Mouse (Mus musculus) spleen, adult 2 months (tissue): ENCODE data around the gene Limch1. TPM values are rescaled to one million over a fixed set of nuclear protein-coding genes. Genes with fewer than 3 reads are reported as not detected.

Source experiments
- DNase-seq, 2 experiments: peaks; one replicate each; pipeline versions ENCODE4 v3.0.0 to v3.0.0-alpha.2; 2012 to 2021; ENCODE audit warnings: low spot score in 2 of 2, low read depth in 1 of 2
- H3K27ac ChIP-seq: fragments of 200-500 bp; 2 replicates; pipeline ENCODE4 v1.5.1; 2012; ENCODE audit warnings: low read length, inconsistent platforms; ENCODE audit not compliant: insufficient read depth
- H3K27me3 ChIP-seq: fragments of 200-500 bp; 2 replicates; pipeline ENCODE4 v1.6.1; 2012; ENCODE audit warnings: mild to moderate bottlenecking, moderate library complexity, low read length, inconsistent platforms; ENCODE audit not compliant: control insufficient read depth, insufficient read depth
- H3K36me3 ChIP-seq: fragments of 200-500 bp; 2 replicates; pipeline ENCODE4 v1.6.1; 2012; ENCODE audit warnings: mild to moderate bottlenecking, low read length, inconsistent platforms; ENCODE audit not compliant: control insufficient read depth, insufficient read depth
- H3K4me1 ChIP-seq: fragments of 200-500 bp; 2 replicates; pipeline ENCODE4 v1.6.1; 2011; ENCODE audit warnings: inconsistent platforms; ENCODE audit not compliant: control insufficient read depth, insufficient read depth, insufficient read length
- H3K4me3 ChIP-seq: fragments of 200-500 bp; 2 replicates; pipeline ENCODE4 v1.5.1; 2011; ENCODE audit warnings: mild to moderate bottlenecking, inconsistent platforms; ENCODE audit not compliant: insufficient read depth, insufficient read length; ENCODE audit errors: extremely low read depth
- CTCF ChIP-seq: fragments of 200-500 bp; IDR thresholded peaks from 2 replicates; pipeline ENCODE4 v1.5.1; 2011; ENCODE audit warnings: mild to moderate bottlenecking, inconsistent platforms; ENCODE audit not compliant: insufficient read depth, insufficient read length, insufficient replicate concordance; ENCODE audit errors: extremely low read depth
- POLR2A ChIP-seq: fragments of 200-500 bp; IDR thresholded peaks from 2 replicates; pipeline ENCODE4 v1.6.1; 2011; ENCODE audit warnings: low read depth, low read length, inconsistent platforms
- WGBS: fragments of 180-500 bp; shearing (Covaris S2); methylation state at CpG from one replicate; pipeline ENCODE4 v1.1.7; 2018; 5-methylcytosine and 5-hydroxymethylcytosine counted together
- polyA plus RNA-seq: library from polyadenylated mRNA; depleted of rRNA; stranded (reverse); fragments of >200 nt; gene quantifications from 2 replicates; pipeline ENCODE4 v1.2.3, GENCODE M21; 2012

Limch1 gene
- polyA plus RNA-seq, 1 experiment = 7.1 TPM

- no peaks in the 10 kb centered on the region for H3K4me1 ChIP-seq
- no peak overlapping the region for H3K4me3 ChIP-seq
- 61% methylated on average over 6 of the region's 6 CpGs for WGBS
- no peak overlapping the region for H3K27ac ChIP-seq
- no peak for DNase-seq
- TF ChIP-seq POLR2A = no peak
- no peak for TF ChIP-seq CTCF
- H3K36me3 ChIP-seq = no peaks in the 10 kb centered on the region
- H3K27me3 ChIP-seq = no peaks in the 10 kb centered on the region
Measured at GRCm38 (mm10) chr5:66797326-66797725, 51.7 kb downstream of the Limch1 start.

- Histone ChIP-seq H3K27me3 (no peaks in the 10 kb centered on the region), H3K27ac (no peak overlapping the region), H3K4me3 (no peak overlapping the region), H3K4me1 (no peaks in the 10 kb centered on the region), H3K36me3 (no peaks in the 10 kb centered on the region)
- TF ChIP-seq CTCF (no peak), POLR2A (no peak)
- 82% methylated on average over 3 of the region's 3 CpGs for WGBS
- DNase-seq = no peak
Measured at GRCm38 (mm10) chr5:66798135-66798534, 52.5 kb downstream of the Limch1 start.

- Histone ChIP-seq H3K4me3 (no peak overlapping the region), H3K27me3 (no peaks in the 10 kb centered on the region), H3K36me3 (no peaks in the 10 kb centered on the region), H3K4me1 (no peaks in the 10 kb centered on the region), H3K27ac (no peak overlapping the region)
- no peak for DNase-seq
- no peak for TF ChIP-seq CTCF
- no peak for TF ChIP-seq POLR2A
- WGBS = 44% methylated on average over 8 of the region's 8 CpGs
Measured at GRCm38 (mm10) chr5:66798591-66799003, 53.0 kb downstream of the Limch1 start.

DNA sequence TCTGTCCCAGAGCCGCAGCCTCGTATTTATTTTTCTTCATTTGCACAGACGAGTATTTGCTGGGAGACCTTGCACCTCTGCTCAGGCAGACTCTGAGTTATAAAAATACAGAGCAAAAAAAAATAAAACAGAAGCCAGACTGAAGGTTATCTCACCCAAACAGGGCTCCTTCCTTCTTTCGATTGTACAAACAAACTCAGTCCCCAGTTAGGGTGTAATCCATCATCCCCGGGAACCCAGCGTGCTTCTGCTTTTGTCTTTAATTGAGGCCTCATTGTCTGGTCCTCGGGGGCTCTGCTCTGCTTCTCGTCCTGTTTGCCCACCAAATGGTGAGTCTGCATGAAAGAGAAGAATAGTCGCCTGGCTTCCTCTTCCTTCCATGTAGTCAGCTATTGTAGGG is 54.6 kb downstream of the Limch1 start:
- Histone ChIP-seq H3K4me3 (no peak overlapping the region), H3K36me3 (no peaks in the 10 kb centered on the region), H3K27me3 (no peaks in the 10 kb centered on the region), H3K27ac (no peak overlapping the region), H3K4me1 (no peaks in the 10 kb centered on the region)
- 30% methylated on average over 9 of the region's 9 CpGs for WGBS
- DNase-seq = no peak
- TF ChIP-seq POLR2A (no peak), CTCF (no peak)

DNA sequence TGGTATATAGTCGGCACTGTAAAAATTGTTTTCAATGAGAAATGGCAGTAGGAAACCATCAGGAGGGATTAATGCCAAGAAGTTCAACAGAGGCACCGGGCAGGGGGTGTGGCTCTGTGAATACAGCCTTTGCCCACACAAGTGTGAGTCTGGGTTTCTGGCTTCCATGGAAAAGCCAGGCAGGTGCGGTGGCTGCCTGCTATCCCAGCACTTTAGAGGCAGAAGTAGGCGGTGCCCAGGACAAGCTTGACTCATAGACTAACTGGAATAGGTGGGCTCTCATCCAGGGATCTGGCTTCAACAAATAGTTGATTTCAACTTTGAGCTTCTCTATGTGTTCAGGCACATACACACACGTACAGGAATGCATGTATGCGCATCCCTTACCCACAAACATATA is 55.4 kb downstream of the Limch1 start:
- no peak for DNase-seq
- WGBS = 86% methylated on average over 6 of the region's 6 CpGs
- TF ChIP-seq POLR2A (no peak), CTCF (no peak)
- H3K4me1 ChIP-seq = no peaks in the 10 kb centered on the region
- no peak overlapping the region for H3K27ac ChIP-seq
- no peaks in the 10 kb centered on the region for H3K27me3 ChIP-seq
- H3K36me3 ChIP-seq = no peaks in the 10 kb centered on the region
- H3K4me3 ChIP-seq = no peak overlapping the region

- Histone ChIP-seq H3K36me3 (no peaks in the 10 kb centered on the region), H3K27me3 (no peaks in the 10 kb centered on the region), H3K4me3 (no peak overlapping the region), H3K27ac (no peak overlapping the region), H3K4me1 (no peaks in the 10 kb centered on the region)
- WGBS = 11% methylated on average over 10 of the region's 10 CpGs
- DNase-seq = no peak
- TF ChIP-seq POLR2A (no peak), CTCF (no peak)
Measured at GRCm38 (mm10) chr5:66802196-66802595, 56.6 kb downstream of the Limch1 start.

GRCm38 (mm10) chr5:66806335-66806734 is 60.7 kb downstream of the Limch1 start:
- WGBS = 92% methylated on average over 7 of the region's 7 CpGs
- TF ChIP-seq POLR2A = no peak
- no peak for TF ChIP-seq CTCF
- Histone ChIP-seq H3K4me1 (no peaks in the 10 kb centered on the region), H3K27ac (no peak overlapping the region), H3K27me3 (no peaks in the 10 kb centered on the region), H3K36me3 (no peaks in the 10 kb centered on the region), H3K4me3 (no peak overlapping the region)
- no peak for DNase-seq

GRCm38 (mm10) chr5:66807737-66808136 is 62.1 kb downstream of the Limch1 start:
- WGBS = 93% methylated on average over 6 of the region's 6 CpGs
- no peak for DNase-seq
- no peak overlapping the region for H3K4me3 ChIP-seq
- H3K27me3 ChIP-seq = no peaks in the 10 kb centered on the region
- no peak overlapping the region for H3K27ac ChIP-seq
- no peak for TF ChIP-seq POLR2A
- TF ChIP-seq CTCF = no peak
- H3K36me3 ChIP-seq = no peaks in the 10 kb centered on the region
- H3K4me1 ChIP-seq = no peaks in the 10 kb centered on the region
